Mouse (Mus musculus): ENCODE measurements around the gene Olfr320. TPM values are rescaled to one million over a fixed set of nuclear protein-coding genes. Genes with fewer than 3 reads are reported as not detected.
A peak's percentile ranks its signal among the peaks of the same experiment; 100 is the strongest.

The Olfr320 gene
- not detected in 2 replicates for polyA plus RNA-seq (2012; ENCODE audit: insufficient read depth, insufficient read length, low replicate concordance, missing spikeins)

DNA sequence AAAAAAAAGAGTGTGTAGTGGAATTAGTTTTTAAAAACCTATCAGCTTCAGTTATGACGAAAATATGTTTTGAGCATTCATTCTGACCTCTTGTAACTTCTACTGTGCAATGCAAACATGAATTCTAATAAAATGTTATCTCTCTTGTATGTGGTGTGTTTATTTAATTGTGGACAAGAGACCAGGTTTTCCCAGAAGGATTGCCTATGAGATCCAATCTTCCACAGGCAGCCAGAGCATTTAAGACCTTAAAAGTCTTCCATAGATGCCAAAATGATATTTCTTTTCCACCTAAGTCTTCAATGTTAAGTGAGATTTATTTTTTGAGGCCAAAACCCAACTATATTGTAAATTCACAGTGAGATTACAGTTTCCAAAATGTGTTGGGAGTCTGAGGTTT is at the start of gene Olfr320:
Gene Olfr320, plus strand, starts transcription at position 301 of the 400 bp plus-strand sequence.
- WGBS: 86% methylated on average over 1 of the region's 1 CpGs
- TF ChIP-seq POLR2A (IDR thresholded peaks at IDR 0.05; ENCODE audit: insufficient read depth, low read depth, low read length) (no peak), CTCF (IDR thresholded peaks at IDR 0.05; ENCODE audit: insufficient read depth, low read depth, low read length) (no peak)

DNA sequence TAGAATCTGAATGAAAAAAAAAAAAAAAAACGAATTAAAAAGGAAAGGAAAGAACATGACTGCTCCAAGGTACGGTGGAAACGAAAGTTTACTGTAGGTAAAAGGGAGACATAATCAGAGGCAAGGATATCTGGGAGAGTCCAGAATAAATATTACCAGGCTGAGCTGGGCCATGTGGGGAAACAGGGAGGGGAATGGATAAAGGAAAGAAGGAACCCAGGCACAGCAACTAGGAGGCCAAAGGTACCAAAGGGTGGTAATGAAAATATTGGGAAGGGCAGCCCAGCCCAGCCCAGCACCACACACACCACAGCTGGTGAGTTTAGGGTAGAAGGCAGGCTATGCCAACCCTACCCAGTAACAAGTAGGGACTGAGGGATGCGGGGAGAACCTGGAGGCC is 46.0 kb upstream of the Olfr320 start:
- no peak overlapping the region for H3K27ac ChIP-seq (ENCODE audit: insufficient read depth, low read depth, low read length)
- no peaks in the 10 kb centered on the region for H3K4me1 ChIP-seq (ENCODE audit: control insufficient read depth, insufficient read depth, low read length)
- TF ChIP-seq POLR2A (IDR thresholded peaks at IDR 0.05; ENCODE audit: insufficient read depth, low read depth, low read length) (no peak), CTCF (IDR thresholded peaks at IDR 0.05; ENCODE audit: insufficient read depth, low read depth, low read length) (no peak)
- 62% methylated on average over 4 of the region's 4 CpGs for WGBS
- H3K4me3 ChIP-seq (ENCODE audit: insufficient read depth, low read depth, low read length): no peak overlapping the region

More for the DNA sequence above, at the start of gene Olfr320:
- H3K4me3 ChIP-seq (ENCODE audit: insufficient read depth, low read depth, low read length): no peak within 1 kb of the TSS
- H3K27ac ChIP-seq (ENCODE audit: insufficient read depth, low read depth, low read length): no peak within 1 kb of the TSS
- no peaks in the 10 kb centered on the region for H3K4me1 ChIP-seq (ENCODE audit: control insufficient read depth, insufficient read depth, low read length)

DNA sequence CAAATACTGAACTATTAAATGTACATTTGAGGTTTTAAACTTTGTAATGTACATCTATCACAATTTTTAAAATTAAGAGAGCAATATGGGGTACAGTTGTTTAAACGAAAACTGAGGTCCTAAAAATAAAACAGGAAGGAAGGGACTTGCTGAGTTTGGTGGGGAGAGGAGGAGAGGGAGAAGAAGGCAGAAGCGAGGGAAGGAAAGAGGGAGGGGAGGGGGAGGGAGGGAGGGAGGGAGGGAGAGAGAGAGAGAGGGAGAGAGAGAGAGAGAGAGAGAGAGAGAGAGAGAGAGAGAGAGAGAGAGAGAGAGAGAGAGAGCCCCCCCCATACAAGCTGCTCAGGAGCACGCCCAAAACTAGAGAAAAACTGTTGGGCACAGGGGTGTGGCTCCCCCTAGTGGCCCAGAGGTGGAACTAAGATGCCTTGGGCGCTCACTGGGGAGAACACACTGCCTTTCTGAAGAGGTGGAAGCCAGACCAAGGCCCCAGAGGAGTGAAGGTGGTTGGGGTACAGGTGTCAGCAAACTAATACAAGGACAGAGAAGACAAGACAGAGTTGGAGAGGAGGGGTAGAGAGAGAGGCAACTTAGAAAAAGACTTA is 44.4 kb upstream of the Olfr320 start:
- Histone ChIP-seq H3K27ac (ENCODE audit: insufficient read depth, low read depth, low read length) (no peak overlapping the region), H3K4me1 (ENCODE audit: control insufficient read depth, insufficient read depth, low read length) (peaks cover 7% of the 10 kb centered on the region), H3K4me3 (ENCODE audit: insufficient read depth, low read depth, low read length) (no peak overlapping the region)
- 10% methylated on average over 4 of the region's 4 CpGs for WGBS
- TF ChIP-seq POLR2A (IDR thresholded peaks at IDR 0.05; ENCODE audit: insufficient read depth, low read depth, low read length) (no peak), CTCF (IDR thresholded peaks at IDR 0.05; ENCODE audit: insufficient read depth, low read depth, low read length) (peak; percentile 64)

DNA sequence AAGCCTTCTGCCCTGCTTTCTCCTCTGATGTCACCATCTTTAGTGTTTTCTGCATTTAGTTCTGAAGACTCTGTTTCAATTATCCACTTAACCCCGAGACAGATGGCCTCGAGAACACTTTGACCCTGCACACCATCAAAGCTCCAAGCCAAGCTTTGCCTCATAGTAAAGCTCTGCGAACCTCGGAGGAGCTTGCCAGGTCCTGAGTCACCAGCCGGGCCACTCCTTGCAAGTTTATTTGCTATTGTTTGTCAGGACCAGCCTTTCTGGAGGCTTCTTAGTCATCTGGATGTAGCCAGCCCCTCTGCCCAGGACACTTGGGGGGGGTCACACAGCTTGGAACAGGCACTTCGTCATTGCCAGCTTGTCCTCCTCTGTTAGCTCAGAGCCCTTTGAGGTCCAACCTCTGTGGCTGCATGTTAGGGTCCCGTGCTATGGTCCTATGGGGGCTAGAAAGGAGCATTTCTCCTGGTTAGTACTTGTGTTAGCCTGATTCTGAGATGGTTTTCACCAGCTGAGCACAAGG is 42.7 kb upstream of the Olfr320 start:
- 49% methylated on average over 7 of the region's 7 CpGs for WGBS
- Histone ChIP-seq H3K27ac (ENCODE audit: insufficient read depth, low read depth, low read length) (no peak overlapping the region), H3K4me3 (ENCODE audit: insufficient read depth, low read depth, low read length) (no peak overlapping the region), H3K4me1 (ENCODE audit: control insufficient read depth, insufficient read depth, low read length) (peaks cover 7% of the 10 kb centered on the region)
- no peak for TF ChIP-seq CTCF (IDR thresholded peaks at IDR 0.05; ENCODE audit: insufficient read depth, low read depth, low read length)
- no peak for TF ChIP-seq POLR2A (IDR thresholded peaks at IDR 0.05; ENCODE audit: insufficient read depth, low read depth, low read length)

DNA sequence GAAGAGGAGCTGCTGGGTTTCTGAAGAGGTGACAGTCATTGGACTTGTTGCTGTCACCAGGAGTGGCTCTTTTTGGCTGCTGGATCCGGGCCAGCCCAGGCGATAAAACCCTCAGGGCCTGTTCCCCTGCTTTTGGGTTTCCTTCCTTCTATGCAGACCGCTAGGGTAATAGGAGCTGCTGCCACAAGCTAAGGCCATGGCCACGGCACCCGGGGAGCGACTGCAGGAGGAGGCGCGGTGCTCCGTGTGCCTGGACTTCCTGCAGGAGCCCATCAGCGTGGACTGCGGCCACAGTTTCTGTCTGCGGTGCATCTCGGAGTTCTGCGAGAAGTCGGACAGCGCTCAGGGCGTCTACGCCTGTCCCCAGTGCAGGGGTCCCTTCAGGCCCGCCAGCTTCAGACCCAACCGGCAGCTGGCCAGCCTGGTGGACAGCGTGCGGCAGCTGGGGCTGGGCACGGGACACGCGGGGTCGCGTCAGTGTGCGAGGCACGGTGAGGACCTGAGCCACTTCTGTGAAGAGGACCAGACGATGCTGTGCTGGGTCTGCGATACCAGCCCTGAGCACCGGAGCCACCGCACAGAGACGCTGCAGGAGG is 40.5 kb upstream of the Olfr320 start, which contains the start of gene Trim58:
Gene Trim58, plus strand, starts transcription at position 194 of the 596 bp plus-strand sequence.
- peak within 1 kb of the TSS; percentile 19 for H3K4me3 ChIP-seq (ENCODE audit: insufficient read depth, low read depth, low read length)
- no peak within 1 kb of the TSS for H3K27ac ChIP-seq (ENCODE audit: insufficient read depth, low read depth, low read length)
- WGBS: 4% methylated on average over 34 of the region's 34 CpGs
- no peak for TF ChIP-seq POLR2A (IDR thresholded peaks at IDR 0.05; ENCODE audit: insufficient read depth, low read depth, low read length)
- no peak for TF ChIP-seq CTCF (IDR thresholded peaks at IDR 0.05; ENCODE audit: insufficient read depth, low read depth, low read length)
- peaks cover 7% of the 10 kb centered on the region for H3K4me1 ChIP-seq (ENCODE audit: control insufficient read depth, insufficient read depth, low read length)

DNA sequence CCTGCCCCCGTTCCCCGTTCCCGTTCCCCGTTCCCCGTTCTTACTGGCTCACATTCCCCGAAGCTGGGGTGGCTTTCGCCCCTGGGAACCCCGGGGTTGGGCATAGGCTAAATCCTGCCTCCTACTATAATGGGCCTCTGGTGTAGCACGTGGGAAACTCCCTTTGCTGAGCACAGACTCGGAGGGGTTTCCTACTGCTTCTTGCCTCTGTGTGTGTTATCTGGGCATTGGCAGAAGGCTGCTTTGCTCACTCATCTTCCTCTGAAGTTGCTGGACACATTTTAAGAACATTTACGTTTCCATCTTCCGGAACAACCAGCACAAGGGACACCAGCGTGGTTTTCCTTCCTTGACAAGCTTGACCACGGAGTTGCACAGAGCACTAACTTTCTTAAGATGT is 39.8 kb upstream of the Olfr320 start:
- 35% methylated on average over 14 of the region's 14 CpGs for WGBS
- TF ChIP-seq CTCF (IDR thresholded peaks at IDR 0.05; ENCODE audit: insufficient read depth, low read depth, low read length): no peak
- TF ChIP-seq POLR2A (IDR thresholded peaks at IDR 0.05; ENCODE audit: insufficient read depth, low read depth, low read length): no peak
- Histone ChIP-seq H3K4me3 (ENCODE audit: insufficient read depth, low read depth, low read length) (no peak overlapping the region), H3K27ac (ENCODE audit: insufficient read depth, low read depth, low read length) (no peak overlapping the region), H3K4me1 (ENCODE audit: control insufficient read depth, insufficient read depth, low read length) (peaks cover 7% of the 10 kb centered on the region)

DNA sequence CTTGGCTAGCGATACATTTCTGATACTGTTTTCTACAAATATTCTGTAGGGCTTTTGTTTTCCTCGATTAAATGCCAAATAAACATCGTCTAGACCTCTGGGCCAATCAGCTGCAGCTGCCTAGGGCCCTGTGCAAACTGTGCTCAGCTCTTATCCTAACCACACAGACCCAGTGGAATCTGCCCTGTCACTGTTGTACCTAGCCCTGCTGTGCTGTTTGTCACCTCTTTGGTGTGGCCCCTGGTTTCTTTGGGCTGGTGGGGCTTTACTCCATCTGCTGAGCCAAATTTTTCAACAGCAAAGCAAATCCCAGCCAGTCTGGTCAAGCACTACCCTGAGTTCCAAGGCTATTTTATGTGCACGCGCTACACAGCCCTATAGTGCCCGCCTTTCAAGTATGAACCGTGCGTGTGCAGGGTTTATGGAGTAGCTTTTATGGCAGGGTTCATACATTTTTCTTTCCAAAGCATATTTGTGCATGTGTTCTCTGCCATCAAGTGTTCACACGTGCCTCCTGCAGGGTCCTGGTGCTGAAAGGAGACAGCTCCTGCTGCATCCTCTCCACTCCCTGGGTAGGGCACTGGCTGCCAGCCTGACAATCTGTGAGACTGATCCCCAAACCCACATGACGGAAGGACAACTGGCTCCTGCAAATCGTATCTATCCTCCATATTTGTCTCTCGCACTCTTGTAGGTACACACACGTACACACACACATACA is 39.1 kb upstream of the Olfr320 start:
- Histone ChIP-seq H3K4me3 (ENCODE audit: insufficient read depth, low read depth, low read length) (no peak overlapping the region), H3K4me1 (ENCODE audit: control insufficient read depth, insufficient read depth, low read length) (peaks cover 7% of the 10 kb centered on the region), H3K27ac (ENCODE audit: insufficient read depth, low read depth, low read length) (no peak overlapping the region)
- WGBS: 91% methylated on average over 13 of the region's 13 CpGs
- TF ChIP-seq CTCF (IDR thresholded peaks at IDR 0.05; ENCODE audit: insufficient read depth, low read depth, low read length) (no peak), POLR2A (IDR thresholded peaks at IDR 0.05; ENCODE audit: insufficient read depth, low read depth, low read length) (no peak)

DNA sequence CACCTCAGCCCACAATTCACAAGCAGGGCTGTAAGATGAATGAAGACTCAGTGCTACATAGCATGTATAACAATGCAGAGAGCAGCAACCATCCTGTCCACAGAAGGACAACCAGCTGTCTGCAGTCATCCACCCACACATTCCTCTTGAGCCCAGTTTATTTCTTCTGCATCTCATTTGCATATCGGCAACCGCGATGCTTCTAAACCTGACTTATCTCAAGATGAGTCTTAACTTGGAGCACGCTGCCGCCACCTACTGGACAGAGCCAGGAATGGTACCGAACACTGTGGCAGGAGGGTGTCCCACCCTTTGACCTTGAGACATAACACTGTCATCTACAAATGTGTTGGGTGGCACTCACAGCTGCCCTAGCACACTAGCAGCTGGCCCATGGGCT is 37.5 kb upstream of the Olfr320 start:
- Histone ChIP-seq H3K27ac (ENCODE audit: insufficient read depth, low read depth, low read length) (no peak overlapping the region), H3K4me3 (ENCODE audit: insufficient read depth, low read depth, low read length) (no peak overlapping the region), H3K4me1 (ENCODE audit: control insufficient read depth, insufficient read depth, low read length) (peaks cover 7% of the 10 kb centered on the region)
- TF ChIP-seq POLR2A (IDR thresholded peaks at IDR 0.05; ENCODE audit: insufficient read depth, low read depth, low read length) (no peak), CTCF (IDR thresholded peaks at IDR 0.05; ENCODE audit: insufficient read depth, low read depth, low read length) (peak; percentile 43; the same call in 1 of the 2 replicates)
- WGBS: 37% methylated on average over 6 of the region's 6 CpGs

DNA sequence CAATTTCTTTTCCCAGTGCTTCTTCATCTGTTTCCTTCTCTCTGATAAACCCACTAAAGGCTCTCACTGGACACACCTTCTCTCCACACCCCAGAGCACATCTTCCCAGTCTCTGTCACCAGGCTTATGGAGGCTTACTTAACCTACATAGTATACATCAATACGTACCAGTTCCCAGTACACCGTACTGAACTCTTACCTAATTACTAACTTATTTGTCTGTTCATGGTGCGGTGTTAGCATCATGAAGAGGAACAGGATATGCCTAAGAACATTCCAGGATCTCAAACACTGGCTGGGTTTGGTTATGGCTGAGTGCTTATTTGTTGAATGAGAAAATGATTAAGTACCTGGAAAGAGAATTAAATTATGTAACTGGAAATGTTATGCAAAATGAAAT is 25.7 kb upstream of the Olfr320 start:
- H3K27ac ChIP-seq (ENCODE audit: insufficient read depth, low read depth, low read length): no peak overlapping the region

More for the DNA sequence above, 25.7 kb upstream of the Olfr320 start:
- Histone ChIP-seq H3K4me1 (ENCODE audit: control insufficient read depth, insufficient read depth, low read length) (no peaks in the 10 kb centered on the region), H3K4me3 (ENCODE audit: insufficient read depth, low read depth, low read length) (no peak overlapping the region)
- WGBS: 91% methylated on average over 3 of the region's 3 CpGs
- TF ChIP-seq POLR2A (IDR thresholded peaks at IDR 0.05; ENCODE audit: insufficient read depth, low read depth, low read length) (no peak), CTCF (IDR thresholded peaks at IDR 0.05; ENCODE audit: insufficient read depth, low read depth, low read length) (no peak)
